13 mouse cellular contexts compared by ENCODE assay signal in the genomic region with DNA sequence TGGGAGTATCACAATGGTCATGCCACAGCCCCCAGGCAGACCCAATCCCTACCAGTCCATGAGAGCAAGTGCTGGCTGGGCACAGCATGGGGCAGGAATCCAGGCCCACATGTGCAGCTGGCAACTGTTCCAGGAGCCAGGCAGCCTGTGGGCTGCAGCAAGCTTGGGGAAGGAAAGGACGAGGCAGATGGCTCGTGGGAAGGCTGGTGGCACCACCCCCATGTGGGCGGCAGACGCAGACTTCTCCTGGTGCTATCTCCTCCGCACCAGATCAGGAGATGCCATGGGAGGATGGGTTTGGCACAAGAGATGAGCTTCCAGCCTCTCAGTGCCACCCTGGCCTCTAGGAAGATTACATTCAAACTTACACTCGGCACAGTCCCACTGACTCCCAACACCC. TPM values are rescaled to one million over a fixed set of nuclear protein-coding genes. Genes with fewer than 3 reads are reported as not detected.
DNase-seq lines count a peak whose midpoint lies in the region; TF ChIP-seq lines count a peak whose summit lies in the region.
"Had no signal": no experiment of that assay in that cellular context is flagged by ENCODE, and none has a peak within 500 bp of the region (broad histone marks: within the 10 kb centered on the region; RNA-seq: fewer than 3 reads in every experiment).

No protein-coding gene starts in this region.

- no peaks in the 10 kb centered on the region for H3K36me3 ChIP-seq in CH12.LX (replicated peaks in 1 of 2; ENCODE audit: control insufficient read depth in 1 of 2, insufficient read depth in 1 of 2, low read length in 1 of 2)
- H3K36me3 ChIP-seq: forebrain, embryonic 15.5 days; liver, embryonic 12.5 days; neural tube, embryonic 13.5 days had no signal

- TF ChIP-seq CTCF in CH12.LX (conservative IDR thresholded peaks at IDR 0.05 in 1 of 2, IDR thresholded peaks at IDR 0.05 in 1 of 2; ENCODE audit: low read depth in 2 of 2, low read length in 2 of 2) = no peak

- no peak for TF ChIP-seq POLR2A in CH12.LX (IDR thresholded peaks at IDR 0.05; ENCODE audit: low read depth, low read length)

- no peak overlapping the region for H3K9ac ChIP-seq in CH12.LX (ENCODE audit: insufficient read depth, low read depth)
- H3K9ac ChIP-seq: forebrain, embryonic 15.5 days; liver, embryonic 12.5 days; neural tube, embryonic 13.5 days had no signal

- no peaks in the 10 kb centered on the region for H3K9me3 ChIP-seq in CH12.LX (replicated peaks; ENCODE audit: low read length)
- H3K9me3 ChIP-seq: forebrain, embryonic 15.5 days; liver, embryonic 12.5 days; neural tube, embryonic 13.5 days had no signal

- intact Hi-C loops in left cerebral cortex, postnatal 14 days (cut with DNase I) = loop anchor here (2.0 to 10.0 kb wide), 3 partner anchors 34 to 348 kb away; no protein-coding TSS in a partner anchor

- TF ChIP-seq EP300 in CH12.LX (IDR thresholded peaks at IDR 0.05; ENCODE audit: low read length) = no peak

- dilution Hi-C loops in CH12.LX (cut with MboI; ENCODE audit: extremely low pct_ligation_motif_present, extremely low pct_unique_long_range_greater_than_20kb, low sequenced_read_pairs) = no loop called here

- H3K79me2 ChIP-seq in CH12.LX (replicated peaks; ENCODE audit: control insufficient read depth, extremely low read depth, insufficient read depth, poor library complexity, severe bottlenecking) = no peaks in the 10 kb centered on the region

- peaks cover 5% of the 10 kb centered on the region in 2 experiments; a peak in 2 of 4 replicates for H3K4me1 ChIP-seq in CH12.LX (ENCODE audit: control insufficient read depth in 1 of 2, insufficient read depth in 2 of 2)
- H3K4me1 ChIP-seq: liver, embryonic 12.5 days had no signal

- H3K27me3 ChIP-seq in CH12.LX (replicated peaks) = peaks cover 11% of the 10 kb centered on the region
- H3K27me3 ChIP-seq: forebrain, embryonic 15.5 days; liver, embryonic 12.5 days; neural tube, embryonic 13.5 days had no signal

- H3K4me3 ChIP-seq in CH12.LX (replicated peaks in 1 of 3; ENCODE audit: low read depth in 2 of 3, low read length in 2 of 3, poor library complexity in 1 of 3) = no peak overlapping the region
- H3K4me3 ChIP-seq: forebrain, embryonic 15.5 days; liver, embryonic 12.5 days; neural tube, embryonic 13.5 days had no signal

- DNase-seq in CH12.LX (ENCODE audit: extremely low read depth) = no peak
- peak; percentile 74 to 78 for DNase-seq in cerebellum, adult 18-20 months
- peak; percentile 92 for DNase-seq in layer of hippocampus, adult 11-12 months (ENCODE audit: low spot score)
- DNase-seq in left cerebral cortex, postnatal 14 days (ENCODE audit: low spot score in 2 of 2) = peak; percentile 84 to 89
- no peak for DNase-seq in thymus, postnatal 0 days (ENCODE audit: low spot score)
- DNase-seq in urinary bladder, adult 2 months (ENCODE audit: low spot score) = no peak
- no peak for DNase-seq in kidney, postnatal 10 days
- DNase-seq: embryo, embryonic 11 days; kidney, adult 9 months had no signal

- TF ChIP-seq RAD21 in CH12.LX (IDR thresholded peaks at IDR 0.05; ENCODE audit: low read depth, low read length) = no peak

- 0 out of 2 replicates have a peak overlapping the region, but pooled peaks have one; percentile 1 for H3K4me2 ChIP-seq in CH12.LX (ENCODE audit: insufficient read depth, low read depth, poor library complexity, severe bottlenecking)
- H3K4me2 ChIP-seq: forebrain, embryonic 15.5 days; liver, embryonic 12.5 days; neural tube, embryonic 13.5 days had no signal

- in situ Hi-C loops in CH12.LX (cut with MboI; ENCODE audit: low pct_ligation_motif_present, low pct_unique_long_range_greater_than_20kb, low sequenced_read_pairs) = loop anchor here (5.0 kb wide), 1 partner anchor 201 kb away; no protein-coding TSS in a partner anchor

- no peak overlapping the region for H3K27ac ChIP-seq in CH12.LX (ENCODE audit: insufficient read depth, low read depth)
- H3K27ac ChIP-seq: forebrain, embryonic 15.5 days; liver, embryonic 12.5 days; neural tube, embryonic 13.5 days had no signal

TF ChIP-seq in CH12.LX, 34 proteins besides CTCF, POLR2A, EP300 and RAD21:
- TF ChIP-seq HCFC1 (IDR thresholded peaks at IDR 0.05; ENCODE audit: low read depth, low read length) (no peak), ELF1 (IDR thresholded peaks at IDR 0.05; ENCODE audit: low read depth, low read length) (no peak), MYC (IDR thresholded peaks at IDR 0.05; ENCODE audit: low read depth, low read length) (no peak), E2F4 (IDR thresholded peaks at IDR 0.05; ENCODE audit: insufficient replicate concordance, low read depth, low read length) (no peak), TCF12 (IDR thresholded peaks at IDR 0.05; ENCODE audit: low read depth, low read length) (no peak)

RNA-seq across cellular contexts. Expression of gene Ppp1r26, which starts 33.7 kb away (rescaled TPM):
- total RNA-seq in CH12.LX (2012; rRNA removed) (not detected in 2 replicates), CH12.LX (2014; rRNA removed) (not detected in 2 replicates)
- 0.27 and 0.77 TPM in 2 replicates for polyA plus RNA-seq in CH12.LX (2012; ENCODE audit: insufficient read length, low read depth)
- 10 to 100 TPM; 23.8 to 24.6 TPM for total RNA-seq in left cerebral cortex, postnatal 14 days (2021)
- polyA plus RNA-seq in thymus, postnatal 0 days (2015; fragmentation: Nextera tagmentation; extraction: Ambion mirVana) = 0.16 and 0.24 TPM in 2 replicates
- 4.5 and 5.2 TPM in 2 replicates for polyA plus RNA-seq in urinary bladder, adult 2 months (2012; rRNA removed)

RNA-seq across cellular contexts. Expression of gene 1700007K13Rik, which starts 53.2 kb away (rescaled TPM):
- total RNA-seq in CH12.LX (2012; rRNA removed) = 0.98 and 1.6 TPM in 2 replicates
- total RNA-seq in CH12.LX (2014; rRNA removed) = 0.74 TPM in 2 replicates
- polyA plus RNA-seq in CH12.LX (2012; ENCODE audit: insufficient read length, low read depth) = 1.3 TPM in 1 of 2 replicates, not detected in the other
- total RNA-seq in left cerebral cortex, postnatal 14 days (2021) = 1 to 10 TPM; 4.9 to 6.2 TPM
- 0.57 and 1.3 TPM in 2 replicates for polyA plus RNA-seq in thymus, postnatal 0 days (2015; fragmentation: Nextera tagmentation; extraction: Ambion mirVana)
- polyA plus RNA-seq in urinary bladder, adult 2 months (2012; rRNA removed) = 1.8 and 2.2 TPM in 2 replicates
- total RNA-seq: megakaryocyte progenitor cell, adult 5-6 weeks had no signal
- polyA plus RNA-seq: liver, embryonic 12.5 days had no signal

RNA-seq across cellular contexts. Expression of gene Mrps2, which starts 54.9 kb away (rescaled TPM):
- total RNA-seq in CH12.LX (2012; rRNA removed) (21.3 and 28.7 TPM in 2 replicates), CH12.LX (2014; rRNA removed) (45.5 and 46.6 TPM in 2 replicates)
- polyA plus RNA-seq in CH12.LX (2012; ENCODE audit: insufficient read length, low read depth) = 73.3 and 78.5 TPM in 2 replicates
- 10 to 100 TPM; 39.1 to 42.8 TPM for total RNA-seq in left cerebral cortex, postnatal 14 days (2021)
- polyA plus RNA-seq in thymus, postnatal 0 days (2015; fragmentation: Nextera tagmentation; extraction: Ambion mirVana) = 34.4 and 39.5 TPM in 2 replicates
- polyA plus RNA-seq in urinary bladder, adult 2 months (2012; rRNA removed) = 28.2 and 30.9 TPM in 2 replicates

Comparison
In these comparisons a context has a peak if more than half of its experiments do, and no peak if none do; other contexts are left out.
1. DNase-seq: peak in cerebellum, adult 18-20 months (2 of 2), layer of hippocampus, adult 11-12 months (single experiment) and left cerebral cortex, postnatal 14 days (2 of 2); none in CH12.LX (single experiment), thymus, postnatal 0 days (single experiment), urinary bladder, adult 2 months (single experiment) and kidney, postnatal 10 days (single experiment).